Mouse (Mus musculus) lung, embryonic 14.5 days (tissue): ENCODE measurements at regions not wholly inside any gene's neighbourhood (a gene's known extent, or its start where the extent isn't known, plus 50 kb on each side); places are given as distances from the start of the nearest gene placed in this dataset.

Experiments
- ATAC-seq: fragments of 200-750 bp; cut with Nextera tagmentation; 2 replicates; pipeline ENCODE4 v1.8.0; 2017; ENCODE audit warnings: mild to moderate bottlenecking, moderate TSS enrichment, moderate library complexity; ENCODE audit not compliant: insufficient read depth
- DNase-seq: peaks from one replicate; pipeline ENCODE4 v3.0.0-alpha.2; 2015
- H3K27ac ChIP-seq: fragments of 300-500 bp; sonication (generic); 2 replicates; pipeline ENCODE4 v1.5.1; 2014; ENCODE audit warnings: low read depth, mild to moderate bottlenecking, moderate library complexity
- H3K27me3 ChIP-seq: fragments of 300-500 bp; sonication (generic); 2 replicates; pipeline ENCODE4 v1.6.1; 2014; ENCODE audit warnings: low read length, control low read depth; ENCODE audit not compliant: insufficient read depth
- H3K36me3 ChIP-seq: fragments of 300-500 bp; sonication (generic); 2 replicates; pipeline ENCODE4 v1.6.1; 2014; ENCODE audit warnings: control low read depth; ENCODE audit not compliant: insufficient read depth
- H3K4me1 ChIP-seq: fragments of 300-500 bp; sonication (generic); 2 replicates; pipeline ENCODE4 v1.6.1; 2014; ENCODE audit warnings: antibody characterized with exemption, control low read depth; ENCODE audit not compliant: insufficient read depth
- H3K4me2 ChIP-seq: fragments of 300-500 bp; sonication (generic); 2 replicates; pipeline ENCODE4 v1.6.1; 2014; ENCODE audit warnings: mild to moderate bottlenecking
- H3K4me3 ChIP-seq: fragments of 300-500 bp; sonication (generic); 2 replicates; pipeline ENCODE4 v1.5.1; 2014; ENCODE audit warnings: low read depth, low read length
- H3K9ac ChIP-seq: fragments of 300-500 bp; sonication (generic); 2 replicates; pipeline ENCODE4 v1.6.1; 2014
- H3K9me3 ChIP-seq: fragments of 300-500 bp; sonication (generic); 2 replicates; pipeline ENCODE4 v1.6.1; 2016; ENCODE audit warnings: low read depth, low read length, control low read depth
- CTCF ChIP-seq: IDR thresholded peaks from 2 replicates; pipeline ENCODE4 v1.5.1; 2016; ENCODE audit warnings: antibody characterized with exemption, low read depth
- WGBS: fragments of 180-500 bp; shearing (Covaris S2); extraction: QIAGEN DNeasy Blood & Tissue Kit; methylation state at CpG from one replicate; pipeline ENCODE4 v1.1.7; 2014; 5-methylcytosine and 5-hydroxymethylcytosine counted together

GRCm38 (mm10) chr16:77885060-77885679 is 283.3 kb upstream of the Gm11146 start:
- no peak for DNase-seq
- 78% methylated on average over 15 of the region's 15 CpGs for WGBS

GRCm38 (mm10) chr16:77884495-77884894 is 282.6 kb upstream of the Gm11146 start:
- ATAC-seq: no peak
- H3K9me3 ChIP-seq: no peaks in the 10 kb centered on the region
- H3K27ac ChIP-seq: no peak overlapping the region
- H3K4me3 ChIP-seq: no peak overlapping the region
- no peak overlapping the region for H3K4me2 ChIP-seq
- no peak for DNase-seq
- 92% methylated on average over 9 of the region's 9 CpGs for WGBS
- H3K4me1 ChIP-seq: no peaks in the 10 kb centered on the region
- TF ChIP-seq CTCF: no peak
- H3K36me3 ChIP-seq: no peaks in the 10 kb centered on the region
- no peaks in the 10 kb centered on the region for H3K27me3 ChIP-seq
- H3K9ac ChIP-seq: no peak overlapping the region

More at GRCm38 (mm10) chr16:77885060-77885679, 283.3 kb upstream of the Gm11146 start:
- no peak overlapping the region for H3K9ac ChIP-seq
- H3K4me2 ChIP-seq: no peak overlapping the region
- no peak overlapping the region for H3K4me3 ChIP-seq
- H3K27me3 ChIP-seq: no peaks in the 10 kb centered on the region
- ATAC-seq: no peak
- TF ChIP-seq CTCF: no peak
- no peaks in the 10 kb centered on the region for H3K36me3 ChIP-seq
- no peaks in the 10 kb centered on the region for H3K9me3 ChIP-seq
- no peaks in the 10 kb centered on the region for H3K4me1 ChIP-seq
- no peak overlapping the region for H3K27ac ChIP-seq

GRCm38 (mm10) chr16:77877006-77877405 is 275.1 kb upstream of the Gm11146 start:
- Histone ChIP-seq H3K27me3 (no peaks in the 10 kb centered on the region), H3K4me3 (no peak overlapping the region), H3K4me2 (no peak overlapping the region), H3K36me3 (no peaks in the 10 kb centered on the region), H3K9me3 (no peaks in the 10 kb centered on the region), H3K4me1 (no peaks in the 10 kb centered on the region), H3K9ac (no peak overlapping the region), H3K27ac (no peak overlapping the region)
- ATAC-seq (no peak), DNase-seq (no peak)
- 83% methylated on average over 1 of the region's 1 CpGs for WGBS
- no peak for TF ChIP-seq CTCF

GRCm38 (mm10) chr16:77863246-77863645 is 261.4 kb upstream of the Gm11146 start:
- DNase-seq (no peak), ATAC-seq (no peak)
- H3K36me3 ChIP-seq: no peaks in the 10 kb centered on the region
- H3K4me3 ChIP-seq: no peak overlapping the region
- no peak overlapping the region for H3K9ac ChIP-seq
- no peak for TF ChIP-seq CTCF
- no peak overlapping the region for H3K4me2 ChIP-seq
- H3K27ac ChIP-seq: no peak overlapping the region
- H3K4me1 ChIP-seq: no peaks in the 10 kb centered on the region
- WGBS: 76% methylated on average over 5 of the region's 5 CpGs
- no peaks in the 10 kb centered on the region for H3K27me3 ChIP-seq
- H3K9me3 ChIP-seq: no peaks in the 10 kb centered on the region

- TF ChIP-seq CTCF: no peak
- ATAC-seq: no peak
These were observed 250.3 kb upstream of the Gm11146 start for GRCm38 (mm10) chr16:77852066-77852781.

GRCm38 (mm10) chr16:77851206-77852065 is 249.5 kb upstream of the Gm11146 start:
- WGBS: 70% methylated on average over 13 of the region's 13 CpGs
- TF ChIP-seq CTCF: no peak
- no peak for ATAC-seq

More at GRCm38 (mm10) chr16:77852066-77852781, 250.3 kb upstream of the Gm11146 start:
- Histone ChIP-seq H3K27me3 (no peaks in the 10 kb centered on the region), H3K36me3 (no peaks in the 10 kb centered on the region), H3K4me2 (no peak overlapping the region), H3K4me1 (no peaks in the 10 kb centered on the region), H3K4me3 (no peak overlapping the region), H3K9me3 (no peaks in the 10 kb centered on the region), H3K9ac (no peak overlapping the region), H3K27ac (no peak overlapping the region)
- 80% methylated on average over 6 of the region's 6 CpGs for WGBS
- DNase-seq: peak; percentile 11

GRCm38 (mm10) chr16:77835767-77836166 is 233.9 kb upstream of the Gm11146 start:
- ATAC-seq: no peak

More at GRCm38 (mm10) chr16:77851206-77852065, 249.5 kb upstream of the Gm11146 start:
- H3K9ac ChIP-seq: no peak overlapping the region
- H3K27ac ChIP-seq: no peak overlapping the region
- no peaks in the 10 kb centered on the region for H3K4me1 ChIP-seq
- no peaks in the 10 kb centered on the region for H3K36me3 ChIP-seq
- H3K4me2 ChIP-seq: no peak overlapping the region
- no peaks in the 10 kb centered on the region for H3K9me3 ChIP-seq
- H3K27me3 ChIP-seq: no peaks in the 10 kb centered on the region
- DNase-seq: no peak
- no peak overlapping the region for H3K4me3 ChIP-seq

More at GRCm38 (mm10) chr16:77835767-77836166, 233.9 kb upstream of the Gm11146 start:
- WGBS: 52% methylated on average over 2 of the region's 2 CpGs
- TF ChIP-seq CTCF: no peak
- no peak for DNase-seq
- no peak overlapping the region for H3K4me2 ChIP-seq
- no peak overlapping the region for H3K27ac ChIP-seq
- H3K4me3 ChIP-seq: no peak overlapping the region
- H3K9ac ChIP-seq: no peak overlapping the region
- no peaks in the 10 kb centered on the region for H3K9me3 ChIP-seq
- H3K27me3 ChIP-seq: no peaks in the 10 kb centered on the region
- H3K36me3 ChIP-seq: no peaks in the 10 kb centered on the region
- H3K4me1 ChIP-seq: no peaks in the 10 kb centered on the region
